Mouse (Mus musculus): Measurements from ENCODE around the gene Atp6v1c2. TPM values are rescaled to one million over a fixed set of nuclear protein-coding genes. Genes with fewer than 3 reads are reported as not detected.

Gene Atp6v1c2
- total RNA-seq, 1 experiment from 2014 or later = not detected

- peak; percentile 91 for ATAC-seq (replicated peaks; ENCODE audit: low read depth, poor library complexity, severe bottlenecking)
Observed at GRCm38 (mm10) chr12:17265971-17266672, 63.0 kb downstream of the Atp6v1c2 start, which contains the start of gene Pdia6. Pdia6 (plus strand) TSS chr12:17266545.

DNA sequence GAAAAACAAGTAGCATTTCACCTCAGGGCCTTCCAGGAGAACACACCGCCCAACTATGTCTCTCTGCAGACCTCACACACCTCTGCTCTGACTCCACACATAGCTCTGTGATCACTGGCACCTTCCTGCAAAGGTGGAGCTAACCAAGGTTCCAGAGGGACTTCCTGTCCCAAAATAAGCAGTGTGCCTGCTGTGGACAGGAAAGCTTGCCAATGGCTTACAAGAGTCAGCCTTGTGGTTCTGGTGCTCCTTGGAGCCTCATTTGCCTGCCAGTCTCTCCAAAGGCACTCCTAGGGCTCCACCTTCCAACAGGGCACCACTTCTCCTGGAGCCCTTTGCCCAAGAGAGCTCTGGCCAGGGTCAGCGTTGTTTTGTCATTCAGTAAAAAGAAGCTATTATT is 64.3 kb downstream of the Atp6v1c2 start:
- no peak for ATAC-seq (replicated peaks; ENCODE audit: low read depth, poor library complexity, severe bottlenecking)

DNA sequence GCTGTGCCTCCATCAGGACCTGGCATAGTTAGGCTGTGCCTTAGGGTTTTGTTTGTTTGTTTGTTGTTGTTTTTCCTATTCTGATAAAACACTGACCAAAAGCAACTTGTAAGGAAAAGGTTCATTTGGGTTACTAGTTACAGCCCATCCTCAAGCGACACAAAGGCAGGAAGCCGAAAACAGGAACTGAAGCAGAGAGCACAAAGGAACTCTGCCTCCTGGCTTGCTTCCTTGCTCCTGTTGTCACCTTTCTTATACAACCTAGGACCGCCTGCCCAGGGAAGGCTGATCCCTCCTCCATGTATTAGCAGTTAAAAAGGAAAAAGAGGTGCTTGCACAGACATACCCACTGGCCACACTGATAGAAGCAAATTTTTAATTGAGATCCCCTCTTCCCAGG is 65.3 kb downstream of the Atp6v1c2 start:
- no peak for ATAC-seq (replicated peaks; ENCODE audit: low read depth, poor library complexity, severe bottlenecking)

- no peak for ATAC-seq (replicated peaks; ENCODE audit: low read depth, poor library complexity, severe bottlenecking)
Observed at GRCm38 (mm10) chr12:17261005-17261404, 68.2 kb downstream of the Atp6v1c2 start.

- ATAC-seq (replicated peaks; ENCODE audit: low read depth, poor library complexity, severe bottlenecking) = no peak
Observed at GRCm38 (mm10) chr12:17258431-17258830, 70.7 kb downstream of the Atp6v1c2 start.

- ATAC-seq (replicated peaks; ENCODE audit: low read depth, poor library complexity, severe bottlenecking) = peak; percentile 82
Observed at GRCm38 (mm10) chr12:17256905-17257304, 72.3 kb downstream of the Atp6v1c2 start.

GRCm38 (mm10) chr12:17255602-17256001 is 73.6 kb downstream of the Atp6v1c2 start:
- ATAC-seq (replicated peaks; ENCODE audit: low read depth, poor library complexity, severe bottlenecking) = peak; percentile 40; the same call in 1 of the 2 replicates

DNA sequence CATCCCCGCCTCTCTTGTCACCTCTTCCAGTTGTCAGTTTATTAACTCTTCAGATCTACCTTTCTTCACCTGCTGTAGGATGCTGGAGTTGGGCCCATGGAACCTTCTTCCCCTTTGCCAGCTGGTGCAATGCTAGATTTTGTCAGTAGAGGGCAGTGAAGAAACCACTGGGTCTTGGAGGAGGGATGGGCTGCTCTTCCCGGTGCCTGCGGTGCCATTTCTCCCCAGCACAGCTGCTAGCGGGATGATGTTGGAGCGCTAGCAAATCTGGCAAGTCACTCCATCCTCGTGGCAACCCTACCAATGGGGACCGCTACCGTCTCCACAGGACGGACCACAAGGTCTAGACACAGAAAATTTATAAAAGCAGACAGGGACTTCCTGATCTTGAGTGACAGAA is 76.1 kb downstream of the Atp6v1c2 start:
- peak; percentile 81 for ATAC-seq (replicated peaks; ENCODE audit: low read depth, poor library complexity, severe bottlenecking)

GRCm38 (mm10) chr12:17250962-17251361 is 78.2 kb downstream of the Atp6v1c2 start:
- ATAC-seq (replicated peaks; ENCODE audit: low read depth, poor library complexity, severe bottlenecking) = no peak

GRCm38 (mm10) chr12:17242041-17242440 is 87.1 kb downstream of the Atp6v1c2 start:
- ATAC-seq (replicated peaks; ENCODE audit: low read depth, poor library complexity, severe bottlenecking) = no peak

DNA sequence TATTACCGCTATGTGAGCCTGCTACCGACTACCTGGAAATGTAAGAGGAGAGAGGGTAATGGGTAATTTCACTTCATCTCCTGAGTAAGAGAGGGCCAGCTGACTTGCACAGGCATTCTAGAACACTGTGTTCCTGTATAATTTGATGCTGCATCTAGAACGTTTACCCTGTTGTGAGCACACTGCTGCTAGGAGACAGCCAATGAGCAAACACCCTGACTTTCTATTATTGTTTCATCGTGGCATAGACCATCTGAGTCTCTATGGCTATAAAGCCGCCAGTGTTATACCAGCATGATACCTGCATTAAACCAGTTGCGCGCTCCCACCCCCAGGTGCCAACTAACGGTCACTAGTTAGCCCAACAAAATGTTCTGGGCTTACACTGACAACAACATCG is 87.5 kb downstream of the Atp6v1c2 start:
- ATAC-seq (replicated peaks; ENCODE audit: low read depth, poor library complexity, severe bottlenecking) = no peak

DNA sequence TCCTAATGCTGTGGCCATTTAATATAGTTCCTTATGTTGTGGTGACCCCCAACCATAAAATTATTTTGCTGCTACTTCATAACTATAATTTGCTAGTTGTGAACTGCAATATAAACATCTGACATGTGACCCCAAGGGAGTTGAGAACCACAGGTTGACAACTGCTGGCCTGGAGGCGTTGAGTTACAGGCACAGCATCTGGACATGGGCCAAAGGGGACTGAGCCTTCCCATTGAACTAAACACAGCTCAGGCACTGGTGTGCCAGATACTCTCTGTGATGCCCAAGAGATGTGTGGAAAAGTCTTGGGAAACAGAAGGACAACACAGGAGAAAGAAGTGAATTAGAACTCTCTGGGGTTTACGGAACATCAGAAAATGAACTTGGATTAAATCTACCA is 88.1 kb downstream of the Atp6v1c2 start:
- no peak for ATAC-seq (replicated peaks; ENCODE audit: low read depth, poor library complexity, severe bottlenecking)

- peak; percentile 50; the same call in 1 of the 2 replicates for ATAC-seq (replicated peaks; ENCODE audit: low read depth, poor library complexity, severe bottlenecking)
Observed at GRCm38 (mm10) chr12:17239428-17239688, 89.8 kb downstream of the Atp6v1c2 start.

- ATAC-seq (replicated peaks; ENCODE audit: low read depth, poor library complexity, severe bottlenecking) = peak; percentile 47; the same call in 1 of the 2 replicates
Observed at GRCm38 (mm10) chr12:17238588-17239427, 90.4 kb downstream of the Atp6v1c2 start.

- no peak for ATAC-seq (replicated peaks; ENCODE audit: low read depth, poor library complexity, severe bottlenecking)
Observed at GRCm38 (mm10) chr12:17235535-17236313, 93.4 kb downstream of the Atp6v1c2 start.

Other genes with a start within 250 kb of the Atp6v1c2 start
- not detected in 2 replicates for gene Kcnf1, start 152.5 kb downstream of the Atp6v1c2 start, total RNA-seq (2017)
- 278 and 284 TPM in 2 replicates for gene Pdia6, start 62.8 kb downstream of the Atp6v1c2 start, total RNA-seq (2017)
- gene Nol10, start 19.1 kb upstream of the Atp6v1c2 start, total RNA-seq (2017) = 20.1 and 23.1 TPM in 2 replicates
- gene Odc1, start 215.4 kb upstream of the Atp6v1c2 start, total RNA-seq (2017) = 383 and 403 TPM in 2 replicates

Measured in common myeloid progenitor, adult 5-6 weeks (primary cell).